Mouse (Mus musculus) CH12F3 (cell line): ENCODE results near the gene Atp6v1fnb.

Source experiments
- in situ Hi-C: fragments of 300-500 bp; cut with MboI; formaldehyde crosslinking; loops from 2 replicates; pipeline ENCODE4 v1.14.3; 2020; ENCODE audit warnings: low sequenced_read_pairs

Gene Atp6v1fnb

DNA sequence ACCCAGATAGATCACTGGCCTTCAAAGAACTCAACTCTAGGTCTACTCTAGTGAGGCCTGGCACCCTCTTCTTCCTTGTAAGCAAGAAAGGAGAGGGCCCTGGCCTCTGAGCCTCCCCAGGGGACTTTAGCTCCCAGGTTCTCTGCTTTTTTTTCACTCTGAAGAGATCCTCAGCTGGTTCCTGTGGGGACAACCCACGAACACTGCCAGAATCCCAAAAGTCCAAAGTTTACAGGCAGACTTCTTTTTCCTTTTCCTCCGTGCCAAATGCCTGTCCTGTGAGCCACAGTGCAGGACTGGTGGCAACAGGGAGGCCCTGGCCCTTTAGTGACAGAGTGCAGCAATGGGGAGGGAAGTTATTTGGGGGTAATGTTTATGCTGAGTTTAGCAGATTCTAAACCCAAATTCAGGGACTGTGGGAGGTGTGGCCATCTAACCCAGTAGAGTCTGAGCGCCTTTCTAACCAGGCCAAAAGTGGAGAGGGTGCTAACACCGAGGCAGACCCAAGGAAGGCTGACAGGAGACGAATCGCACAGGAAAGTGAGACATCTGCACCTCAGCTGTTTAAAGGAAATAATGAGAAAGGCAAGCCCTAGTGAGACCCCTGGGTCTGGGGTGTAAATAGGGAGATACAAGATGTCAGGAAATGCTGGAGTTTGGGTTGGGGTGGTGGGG lies 51.5 kb downstream of the Atp6v1fnb start:
- in situ Hi-C loops = no loop called here
